Mouse (Mus musculus) embryonic fibroblast, embryonic 13.5 days (primary cell): ENCODE results near the gene Zbtb46.

Experiments used
- CTCF ChIP-seq: IDR thresholded peaks from 2 replicates; pipeline ENCODE4 v1.5.1; 2011; ENCODE audit warnings: mild to moderate bottlenecking, control low read depth, low read length, moderate library complexity, borderline replicate concordance; ENCODE audit not compliant: insufficient read depth
- POLR2A ChIP-seq: IDR thresholded peaks from 2 replicates; pipeline ENCODE4 v1.6.1; 2011; ENCODE audit warnings: low read depth, mild to moderate bottlenecking, control low read depth, low read length, moderate library complexity

- TF ChIP-seq CTCF, result no peak
- TF ChIP-seq POLR2A, result no peak
Measured at GRCm38 (mm10) chr2:181391541-181391940, 67.7 kb downstream of the Zbtb46 start.
